Mouse (Mus musculus): ENCODE measurements at regions not wholly inside any gene's neighbourhood (a gene's known extent, or its start where the extent isn't known, plus 50 kb on each side); places are given as distances from the start of the nearest gene placed in this dataset.
"Not testable (repeated sequence)": the region's sequence is repeated elsewhere in the genome, so short reads cannot be mapped to it uniquely, and the experiment has no call there.

DNA sequence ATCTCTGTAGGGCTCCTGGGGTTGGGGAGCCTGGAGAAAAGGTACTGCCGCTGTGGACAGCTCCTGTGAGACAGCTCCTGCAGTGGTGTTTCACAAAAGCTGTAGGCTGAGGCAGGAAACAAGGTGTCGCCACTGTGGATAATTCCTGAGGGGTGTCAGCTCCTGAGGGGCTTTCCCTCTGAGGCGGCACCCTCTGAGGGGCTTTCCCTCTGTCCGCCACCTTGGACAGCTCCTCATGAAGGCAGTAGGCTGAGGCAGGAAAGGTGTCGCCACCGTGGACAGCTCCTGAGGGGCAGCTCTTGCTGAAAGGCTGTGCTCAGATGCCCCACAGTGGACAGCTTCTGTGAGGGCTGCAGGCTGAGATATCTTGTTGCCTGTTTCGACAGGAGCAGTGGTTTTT is 127.1 kb downstream of the Cyld start:
- no peaks in the 10 kb centered on the region for H3K36me3 ChIP-seq (ENCODE audit: control insufficient read depth, insufficient read depth, low read length)
- no peaks in the 10 kb centered on the region for H3K4me1 ChIP-seq (replicated peaks; ENCODE audit: control insufficient read depth, insufficient read depth, low read length)
- H3K9me3 ChIP-seq (ENCODE audit: control insufficient read depth, low read length): no peaks in the 10 kb centered on the region
- H3K27me3 ChIP-seq (ENCODE audit: control insufficient read depth, insufficient read depth, low read depth, low read length): no peaks in the 10 kb centered on the region
- WGBS: 78% methylated on average over 7 of the region's 7 CpGs
- no peak overlapping the region for H3K4me3 ChIP-seq (ENCODE audit: low read length)
- H3K27ac ChIP-seq (ENCODE audit: low read length): no peak overlapping the region
- no peak overlapping the region for H3K4me2 ChIP-seq (ENCODE audit: low read depth, low read length)
- ATAC-seq (ENCODE audit: low read depth): no peak
- H3K9ac ChIP-seq (ENCODE audit: low read length): no peak overlapping the region

DNA sequence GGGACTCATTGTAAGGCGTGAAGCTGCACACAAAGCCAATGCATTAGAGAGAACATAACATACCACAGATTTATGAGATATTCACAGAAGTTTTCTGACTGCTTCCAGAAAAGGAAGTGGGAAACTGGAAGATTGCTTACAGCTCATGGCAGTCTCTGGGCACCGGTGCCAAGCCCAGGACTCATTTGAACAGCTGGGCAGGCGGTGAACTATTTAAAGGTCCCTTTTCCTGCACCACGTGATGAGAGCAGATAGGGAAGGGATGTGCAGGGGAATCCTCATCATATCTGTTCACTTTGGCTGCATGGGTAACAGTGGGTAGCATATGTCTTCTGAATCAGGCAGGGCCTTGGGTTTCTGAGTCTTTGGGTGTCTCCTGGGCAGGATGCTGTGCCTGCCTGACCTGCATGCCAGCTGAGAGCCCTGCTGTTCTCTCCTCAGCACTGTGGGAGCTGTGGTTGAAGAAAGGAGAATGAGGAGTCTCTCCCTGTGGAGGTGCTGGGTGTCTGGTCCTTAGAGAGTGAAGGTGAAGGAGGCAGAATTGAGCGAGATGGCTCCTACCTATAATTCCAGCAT is 123.5 kb downstream of the Cyld start:
- H3K9ac ChIP-seq (ENCODE audit: low read length): no peak overlapping the region
- H3K36me3 ChIP-seq (ENCODE audit: control insufficient read depth, insufficient read depth, low read length): no peaks in the 10 kb centered on the region
- H3K27me3 ChIP-seq (ENCODE audit: control insufficient read depth, insufficient read depth, low read depth, low read length): no peaks in the 10 kb centered on the region
- H3K27ac ChIP-seq (ENCODE audit: low read length): no peak overlapping the region
- ATAC-seq (ENCODE audit: low read depth): no peak
- 72% methylated on average over 5 of the region's 5 CpGs for WGBS
- H3K9me3 ChIP-seq (ENCODE audit: control insufficient read depth, low read length): no peaks in the 10 kb centered on the region
- no peaks in the 10 kb centered on the region for H3K4me1 ChIP-seq (replicated peaks; ENCODE audit: control insufficient read depth, insufficient read depth, low read length)
- no peak overlapping the region for H3K4me2 ChIP-seq (ENCODE audit: low read depth, low read length)
- no peak overlapping the region for H3K4me3 ChIP-seq (ENCODE audit: low read length)

DNA sequence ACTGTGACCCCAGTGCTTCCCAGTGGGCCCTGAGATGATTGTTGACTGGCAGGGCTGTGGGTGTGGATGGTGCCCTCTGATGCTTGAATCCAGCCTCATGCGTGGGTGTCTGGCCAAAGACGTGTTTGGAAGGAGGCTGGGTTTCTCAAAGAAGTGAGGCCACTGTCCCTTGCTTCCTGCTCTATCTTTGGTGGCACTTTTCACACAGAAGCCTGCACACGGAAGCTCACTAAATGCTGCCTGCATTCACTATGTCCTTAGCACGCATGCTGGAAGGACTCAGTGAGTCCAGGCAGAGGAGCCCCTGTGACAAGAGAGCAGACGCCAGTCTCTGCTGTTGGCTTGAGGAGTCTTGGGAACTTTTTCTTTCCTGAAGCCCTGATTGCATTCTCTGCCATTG is 119.6 kb downstream of the Cyld start:
- Histone ChIP-seq H3K9me3 (ENCODE audit: control insufficient read depth, low read length) (no peaks in the 10 kb centered on the region), H3K27ac (ENCODE audit: low read length) (no peak overlapping the region), H3K4me1 (replicated peaks; ENCODE audit: control insufficient read depth, insufficient read depth, low read length) (no peaks in the 10 kb centered on the region), H3K9ac (ENCODE audit: low read length) (no peak overlapping the region), H3K36me3 (ENCODE audit: control insufficient read depth, insufficient read depth, low read length) (no peaks in the 10 kb centered on the region), H3K4me2 (ENCODE audit: low read depth, low read length) (no peak overlapping the region), H3K27me3 (ENCODE audit: control insufficient read depth, insufficient read depth, low read depth, low read length) (no peaks in the 10 kb centered on the region), H3K4me3 (ENCODE audit: low read length) (no peak overlapping the region)
- WGBS: 65% methylated on average over 5 of the region's 5 CpGs
- no peak for ATAC-seq (ENCODE audit: low read depth)

DNA sequence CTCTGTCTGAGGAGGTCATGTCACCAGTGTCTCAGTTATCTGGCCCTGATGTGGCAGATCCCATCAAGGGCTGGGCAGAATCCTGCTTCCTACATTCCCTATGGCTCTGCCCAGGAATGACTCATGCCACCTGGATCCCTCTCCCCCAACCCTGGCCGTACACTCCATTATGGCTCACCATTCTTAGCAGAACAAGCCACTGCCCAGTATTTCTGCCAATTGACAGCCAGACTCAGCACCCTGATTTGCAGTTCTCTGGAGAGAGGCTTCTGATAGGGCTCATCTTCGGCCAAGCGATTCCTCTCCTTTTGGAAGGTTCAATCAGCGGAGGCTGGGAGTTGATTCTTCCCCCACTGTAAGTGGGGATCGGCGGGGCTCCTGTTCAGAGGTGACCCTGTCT is 117.4 kb downstream of the Cyld start:
- WGBS: 86% methylated on average over 6 of the region's 6 CpGs
- H3K36me3 ChIP-seq (ENCODE audit: control insufficient read depth, insufficient read depth, low read length): no peaks in the 10 kb centered on the region
- no peak for ATAC-seq (ENCODE audit: low read depth)
- no peaks in the 10 kb centered on the region for H3K9me3 ChIP-seq (ENCODE audit: control insufficient read depth, low read length)
- H3K4me2 ChIP-seq (ENCODE audit: low read depth, low read length): no peak overlapping the region
- no peaks in the 10 kb centered on the region for H3K4me1 ChIP-seq (replicated peaks; ENCODE audit: control insufficient read depth, insufficient read depth, low read length)
- no peaks in the 10 kb centered on the region for H3K27me3 ChIP-seq (ENCODE audit: control insufficient read depth, insufficient read depth, low read depth, low read length)
- no peak overlapping the region for H3K4me3 ChIP-seq (ENCODE audit: low read length)
- H3K9ac ChIP-seq (ENCODE audit: low read length): no peak overlapping the region
- no peak overlapping the region for H3K27ac ChIP-seq (ENCODE audit: low read length)

DNA sequence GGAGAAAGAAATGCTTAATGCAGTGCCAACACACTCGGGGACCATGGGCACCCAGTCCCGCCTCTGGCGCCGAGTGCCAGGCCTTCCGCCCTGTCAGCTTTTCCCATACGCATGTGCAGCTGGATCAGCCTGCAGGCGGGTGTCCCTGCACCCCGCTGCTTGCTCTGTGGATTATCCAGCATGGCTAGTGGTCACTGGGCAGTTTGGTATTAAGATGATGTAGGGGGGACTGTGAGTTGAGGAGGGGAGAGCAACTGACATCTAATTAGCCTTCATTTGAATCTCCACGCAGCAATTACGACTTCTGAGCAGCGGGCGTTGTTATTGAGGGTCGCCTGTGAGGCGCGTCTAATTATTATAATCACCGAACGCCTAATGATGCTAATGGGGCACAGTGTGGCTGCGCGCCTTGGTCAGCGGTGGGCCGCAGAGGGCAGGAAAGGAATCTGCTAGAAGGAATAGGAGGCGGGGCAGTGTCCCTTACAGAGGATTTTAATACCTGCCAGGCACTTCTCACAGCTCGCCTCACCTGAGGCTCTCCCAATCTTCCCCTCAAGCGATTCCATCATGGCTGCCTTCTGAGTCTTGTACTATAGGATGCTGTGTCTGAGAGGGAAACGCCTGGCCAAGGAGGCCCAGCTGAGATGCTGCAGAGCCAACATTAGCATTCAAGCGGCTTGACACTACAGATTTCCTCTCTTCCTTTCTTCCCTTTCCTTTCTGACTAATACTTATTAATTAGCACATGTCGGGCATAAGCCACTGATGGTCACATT is 116.3 kb downstream of the Cyld start:
- no peak overlapping the region for H3K4me2 ChIP-seq (ENCODE audit: low read depth, low read length)
- H3K4me3 ChIP-seq (ENCODE audit: low read length): no peak overlapping the region
- H3K4me1 ChIP-seq (replicated peaks; ENCODE audit: control insufficient read depth, insufficient read depth, low read length): no peaks in the 10 kb centered on the region
- 74% methylated on average over 27 of the region's 27 CpGs for WGBS
- no peak overlapping the region for H3K27ac ChIP-seq (ENCODE audit: low read length)
- H3K9ac ChIP-seq (ENCODE audit: low read length): no peak overlapping the region
- no peaks in the 10 kb centered on the region for H3K36me3 ChIP-seq (ENCODE audit: control insufficient read depth, insufficient read depth, low read length)
- H3K9me3 ChIP-seq (ENCODE audit: control insufficient read depth, low read length): no peaks in the 10 kb centered on the region
- no peaks in the 10 kb centered on the region for H3K27me3 ChIP-seq (ENCODE audit: control insufficient read depth, insufficient read depth, low read depth, low read length)
- no peak for ATAC-seq (ENCODE audit: low read depth)

DNA sequence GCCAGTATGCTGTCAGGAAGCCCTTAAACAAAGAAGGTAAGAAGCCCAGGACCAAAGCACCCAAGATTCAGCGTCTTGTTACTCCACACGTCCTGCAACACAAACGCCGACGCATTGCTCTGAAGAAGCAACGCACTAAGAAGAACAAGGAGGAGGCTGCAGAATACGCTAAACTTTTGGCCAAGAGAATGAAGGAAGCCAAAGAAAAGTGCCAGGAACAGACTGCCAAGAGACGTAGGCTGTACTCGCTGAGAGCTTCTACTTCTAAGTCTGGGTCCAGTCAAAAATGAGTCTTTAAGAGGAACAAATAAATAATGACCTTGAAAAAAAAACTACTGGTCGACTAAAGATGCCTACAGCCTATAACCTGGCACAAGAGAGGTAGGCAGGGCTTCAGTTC is 110.0 kb downstream of the Cyld start:
- WGBS: 84% methylated on average over 10 of the region's 10 CpGs

More for the DNA sequence above, 110.0 kb downstream of the Cyld start:
- not testable (repeated sequence) for H3K27ac ChIP-seq (ENCODE audit: low read length); H3K27me3 ChIP-seq (ENCODE audit: control insufficient read depth, insufficient read depth, low read depth, low read length); H3K36me3 ChIP-seq (ENCODE audit: control insufficient read depth, insufficient read depth, low read length); H3K9me3 ChIP-seq (ENCODE audit: control insufficient read depth, low read length); H3K4me2 ChIP-seq (ENCODE audit: low read depth, low read length); H3K4me3 ChIP-seq (ENCODE audit: low read length); ATAC-seq (ENCODE audit: low read depth); H3K9ac ChIP-seq (ENCODE audit: low read length); H3K4me1 ChIP-seq (replicated peaks; ENCODE audit: control insufficient read depth, insufficient read depth, low read length)
